Mouse (Mus musculus) left cerebral cortex, postnatal 14 days (tissue): ENCODE data around the gene Capn7. TPM values are rescaled to one million over a fixed set of nuclear protein-coding genes. Genes with fewer than 3 reads are reported as not detected.

Experiments used
- total RNA-seq, 2 experiments: library from RNA; stranded (reverse); gene quantifications; 2 replicates each; pipeline ENCODE4 v1.2.3; 2021

Capn7 gene
- total RNA-seq, 2 experiments from 2014 or later: 34.3 to 36.7 TPM

Other genes with a start within 250 kb of the Capn7 start
- gene Smim4, start 207.7 kb upstream of the Capn7 start, total RNA-seq: 10 to 100 TPM; 27.3 to 28.2 TPM
- gene Nt5dc2, start 205.6 kb upstream of the Capn7 start, total RNA-seq: 1 to 10 TPM; 5.7 to 6.4 TPM
- gene Stab1, start 168.0 kb upstream of the Capn7 start, total RNA-seq: 10 to 100 TPM; 26.8 to 31.4 TPM
- gene Tnnc1, start 128.3 kb upstream of the Capn7 start, total RNA-seq: 10 to 100 TPM; 25.5 to 36.3 TPM
- 100 to 1,000 TPM; 393 to 408 TPM for gene Nisch, start 119.7 kb upstream of the Capn7 start, total RNA-seq
- 1 to 10 TPM; 4.8 to 5.8 TPM for gene Sema3g, start 118.8 kb upstream of the Capn7 start, total RNA-seq
- gene Phf7, start 85.3 kb upstream of the Capn7 start, total RNA-seq: 1 to 10 TPM; 3.5 to 4.2 TPM
- 100 to 1,000 TPM; 132 to 133 TPM for gene Bap1, start 85.2 kb upstream of the Capn7 start, total RNA-seq
- 1 to 10 TPM; 2.0 to 3.0 TPM for gene Dnah1, start 12.7 kb upstream of the Capn7 start, total RNA-seq
- gene Sh3bp5, start 99.4 kb downstream of the Capn7 start, total RNA-seq: 10 to 100 TPM; 73.5 to 73.9 TPM
- gene Eaf1, start 157.8 kb downstream of the Capn7 start, total RNA-seq: 10 to 100 TPM; 15.8 to 16.6 TPM
- gene Mettl6, start 158.4 kb downstream of the Capn7 start, total RNA-seq: 10 to 100 TPM; 24.9 to 29.4 TPM